Mouse (Mus musculus) WW6 (cell line): ENCODE measurements around the gene Zfand4.

Experiments
- DNase-seq: peaks from one replicate; pipeline ENCODE4 v3.0.0-alpha.2; 2013; ENCODE audit warnings: low read depth, low spot score

Gene Zfand4

DNA sequence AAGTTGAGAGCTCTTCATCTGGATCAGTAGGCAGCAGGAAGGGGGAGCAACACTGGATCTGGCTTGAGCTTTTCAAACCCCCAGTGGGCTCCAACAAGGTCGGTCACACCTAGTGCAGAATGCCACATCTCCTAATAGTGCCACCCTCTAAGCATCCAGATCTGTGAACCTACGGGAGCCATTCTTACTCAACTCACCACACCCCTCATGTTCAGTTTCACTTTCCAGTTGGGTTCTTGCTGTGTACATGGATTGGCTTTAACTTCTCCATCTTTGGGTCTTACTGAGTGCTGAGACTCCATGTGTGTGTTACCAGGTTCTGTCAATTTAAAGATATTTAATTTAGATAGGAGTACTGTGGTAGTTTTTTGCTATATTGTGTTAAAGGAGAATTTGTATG, 47.4 kb downstream of the Zfand4 start:
- DNase-seq: no peak

- DNase-seq: no peak
Measured at GRCm38 (mm10) chr6:116319259-116319658, 55.2 kb downstream of the Zfand4 start.

GRCm38 (mm10) chr6:116326641-116327040, 62.6 kb downstream of the Zfand4 start:
- no peak for DNase-seq

GRCm38 (mm10) chr6:116331396-116331795, 67.4 kb downstream of the Zfand4 start:
- no peak for DNase-seq

- DNase-seq: no peak
Measured at GRCm38 (mm10) chr6:116337466-116337834, 73.4 kb downstream of the Zfand4 start.

DNA sequence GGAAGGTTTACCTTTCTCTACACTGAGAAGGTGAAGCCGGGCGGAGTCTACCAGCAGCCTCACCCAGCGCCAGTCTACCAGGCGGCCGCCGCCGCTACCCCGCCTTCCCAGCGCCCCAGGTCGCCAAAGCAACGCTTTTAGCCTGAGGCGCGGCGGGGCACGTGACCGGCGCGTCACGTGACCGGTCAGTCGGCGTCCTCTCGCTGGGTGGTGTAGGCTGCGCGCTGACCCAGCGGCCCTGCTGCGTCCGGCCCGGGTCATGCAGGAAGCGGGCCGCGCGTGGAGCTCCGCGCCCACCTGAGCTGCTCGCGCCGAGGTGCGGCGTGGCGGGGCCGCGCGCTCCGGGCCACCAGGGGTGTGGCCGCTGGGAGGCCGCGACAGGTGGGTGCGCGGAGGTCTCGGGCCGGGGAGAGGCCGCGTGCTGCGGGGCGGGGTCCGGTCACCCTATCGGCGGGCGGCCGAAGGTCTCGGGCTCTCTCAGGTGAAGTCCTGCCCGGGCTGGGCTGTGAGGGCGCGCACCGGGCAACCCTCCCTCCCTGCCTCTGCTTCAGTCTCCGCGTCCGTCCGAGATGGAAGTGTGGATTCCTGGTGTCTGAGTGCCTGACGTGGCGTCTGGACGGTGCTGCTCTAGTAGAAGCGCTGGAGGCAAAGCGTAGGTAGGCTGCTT, 73.9 kb downstream of the Zfand4 start, which contains the start of gene March8:
Gene March8 (plus strand): TSS at position 190 of the 667 bp plus-strand sequence.
- peak; percentile 86 for DNase-seq

- DNase-seq: no peak
Measured at GRCm38 (mm10) chr6:116338520-116338919, 74.5 kb downstream of the Zfand4 start.

DNA sequence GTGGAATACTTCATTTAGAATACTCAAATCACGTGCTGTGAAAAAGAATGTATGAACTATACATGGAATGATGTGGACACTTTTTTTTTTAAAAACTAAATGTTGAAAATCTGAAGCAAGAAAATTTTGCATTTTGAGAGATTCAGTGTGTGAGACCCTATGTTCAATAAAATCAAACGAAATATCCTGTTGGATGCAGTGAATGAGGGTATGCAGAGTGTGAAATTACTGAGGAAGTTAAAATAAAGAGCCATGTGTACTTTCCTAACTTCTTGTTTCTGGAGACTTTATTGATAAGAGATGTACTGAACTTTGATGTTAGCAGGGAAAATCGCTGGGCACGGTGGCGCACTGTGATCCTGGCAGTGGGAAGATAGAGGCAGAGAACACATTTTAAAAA, 75.1 kb downstream of the Zfand4 start:
- no peak for DNase-seq

GRCm38 (mm10) chr6:116340521-116340920, 76.5 kb downstream of the Zfand4 start:
- no peak for DNase-seq

DNA sequence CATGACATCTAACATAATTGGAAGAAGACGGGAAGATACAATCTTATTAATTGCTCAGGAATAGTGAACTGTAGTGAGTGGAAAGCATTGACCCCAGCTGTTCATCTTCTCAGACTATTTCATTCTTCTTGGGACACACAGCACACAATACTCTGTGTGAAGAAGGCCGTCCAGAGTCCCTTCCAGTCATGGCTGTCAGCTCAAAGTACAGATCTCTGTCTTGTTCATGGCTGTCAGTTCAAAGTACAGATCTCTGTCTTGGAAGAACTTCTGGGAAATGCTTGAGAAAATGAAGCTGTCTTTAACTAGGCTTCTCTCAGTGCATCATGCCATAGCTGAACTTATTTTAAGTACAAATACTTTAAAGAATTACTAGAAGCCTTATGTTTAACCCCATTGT, 83.9 kb downstream of the Zfand4 start:
- DNase-seq: no peak

GRCm38 (mm10) chr6:116349997-116350396, 86.0 kb downstream of the Zfand4 start:
- DNase-seq: no peak

DNA sequence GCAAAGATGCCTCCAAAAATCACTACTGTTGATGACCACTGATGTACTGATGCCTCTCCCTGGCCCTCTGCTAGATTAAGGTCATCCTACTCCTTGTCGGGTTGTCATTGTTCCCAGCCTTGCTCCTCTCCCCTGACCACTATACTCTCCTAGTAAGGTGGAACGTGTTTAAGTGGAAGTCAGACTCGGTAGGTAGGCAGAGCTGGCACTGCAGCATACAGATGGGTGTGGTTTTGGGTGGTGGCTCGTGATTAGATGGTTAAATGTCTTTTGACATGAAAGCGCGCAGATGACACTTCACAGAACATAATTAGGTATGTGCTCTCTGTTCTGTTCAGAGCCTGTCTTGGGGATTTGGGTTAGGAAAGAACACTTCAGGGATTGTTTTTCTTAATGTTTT, 86.6 kb downstream of the Zfand4 start:
- no peak for DNase-seq

- no peak for DNase-seq
Measured at GRCm38 (mm10) chr6:116351534-116351933, 87.5 kb downstream of the Zfand4 start.

GRCm38 (mm10) chr6:116353428-116353827, 89.4 kb downstream of the Zfand4 start:
- no peak for DNase-seq

DNA sequence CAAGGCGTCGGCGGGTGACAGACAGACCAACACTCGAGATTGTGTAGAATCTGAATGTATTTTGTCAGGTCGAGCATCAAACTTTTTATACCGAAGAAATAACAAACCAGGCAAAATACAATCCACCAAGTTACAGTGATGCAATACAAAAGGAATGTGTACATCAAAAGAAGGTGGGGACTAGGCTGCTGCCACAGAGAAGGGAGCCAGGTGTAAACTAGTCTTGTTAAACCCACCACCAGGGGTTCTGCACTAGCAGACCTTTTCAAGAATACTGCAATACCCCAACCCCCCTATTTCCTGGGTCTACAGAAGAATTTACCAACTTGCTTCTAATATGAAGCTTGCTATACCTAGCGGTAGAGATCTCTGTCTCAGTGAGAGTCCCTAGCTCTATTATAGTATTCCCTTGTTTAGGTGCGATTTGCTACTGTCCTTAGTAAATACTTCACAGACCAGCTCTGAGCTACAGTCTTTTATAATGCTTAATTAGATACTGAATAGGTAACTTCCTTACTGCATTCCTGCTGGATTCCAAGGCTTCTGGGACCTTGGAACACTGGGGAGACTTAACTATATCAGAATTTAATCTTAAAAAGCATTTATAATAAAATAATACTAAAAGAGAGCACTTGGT, 92.4 kb downstream of the Zfand4 start:
- DNase-seq: peak; percentile 26

DNA sequence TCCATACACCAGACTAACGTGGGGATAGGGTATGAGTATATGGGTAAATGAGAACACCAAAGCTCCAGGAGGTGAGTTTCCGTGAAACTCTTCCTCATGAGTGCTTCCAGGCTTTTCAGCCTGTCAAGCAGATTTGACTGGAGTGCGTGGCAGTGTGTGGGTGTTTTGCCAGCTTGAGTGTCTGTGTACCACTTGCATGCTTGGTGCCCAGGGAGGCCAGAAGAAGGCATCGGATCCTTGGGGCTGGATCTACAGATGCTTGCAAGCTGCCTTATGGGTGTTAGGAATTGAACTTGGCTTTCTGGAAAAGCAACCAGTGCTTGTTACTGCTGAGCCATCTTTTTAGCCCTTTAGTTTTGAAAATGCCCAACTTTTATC, 92.9 kb downstream of the Zfand4 start:
- DNase-seq: no peak

DNA sequence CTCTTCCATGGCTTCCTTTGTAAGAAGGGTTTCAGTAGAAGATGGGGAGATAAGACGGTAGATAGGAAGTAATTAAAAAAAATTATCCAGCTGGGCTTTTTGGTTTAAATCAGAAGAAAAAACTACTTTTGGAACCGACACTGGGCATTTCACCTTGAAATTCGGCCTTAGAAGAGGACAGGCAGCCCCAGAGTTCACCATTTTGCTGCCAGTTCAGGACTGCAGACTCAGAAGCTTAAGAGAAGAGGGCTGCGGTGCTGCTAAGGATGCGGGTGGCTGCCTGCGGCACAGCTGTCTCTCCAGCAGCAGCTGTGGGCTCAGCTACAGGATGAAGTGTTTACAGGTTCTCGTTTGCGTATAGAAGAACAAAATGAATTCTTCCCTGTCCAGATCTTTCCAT, 94.0 kb downstream of the Zfand4 start:
- DNase-seq: no peak

GRCm38 (mm10) chr6:116359256-116359655, 95.2 kb downstream of the Zfand4 start:
- no peak for DNase-seq

- DNase-seq: no peak
Measured at GRCm38 (mm10) chr6:116361463-116361862, 97.4 kb downstream of the Zfand4 start.

DNA sequence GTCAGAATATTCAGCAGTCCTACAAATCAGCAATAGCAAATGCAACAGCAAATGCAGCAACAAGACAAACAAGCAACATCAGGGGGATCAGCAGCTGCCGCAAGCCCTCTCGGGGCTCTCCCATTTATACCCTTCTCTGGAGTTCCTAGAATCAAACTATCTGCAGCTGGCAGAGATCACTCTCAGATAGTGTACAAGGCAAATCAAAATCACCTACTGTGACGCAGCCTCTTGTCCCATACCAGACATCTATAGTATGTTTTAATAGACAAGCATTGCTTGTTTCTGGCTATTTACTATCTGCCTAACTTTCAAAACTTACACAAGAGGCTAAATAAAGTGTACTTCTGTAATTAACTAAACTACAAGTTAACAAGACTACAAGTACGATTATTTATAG, 98.0 kb downstream of the Zfand4 start:
- DNase-seq: no peak

DNA sequence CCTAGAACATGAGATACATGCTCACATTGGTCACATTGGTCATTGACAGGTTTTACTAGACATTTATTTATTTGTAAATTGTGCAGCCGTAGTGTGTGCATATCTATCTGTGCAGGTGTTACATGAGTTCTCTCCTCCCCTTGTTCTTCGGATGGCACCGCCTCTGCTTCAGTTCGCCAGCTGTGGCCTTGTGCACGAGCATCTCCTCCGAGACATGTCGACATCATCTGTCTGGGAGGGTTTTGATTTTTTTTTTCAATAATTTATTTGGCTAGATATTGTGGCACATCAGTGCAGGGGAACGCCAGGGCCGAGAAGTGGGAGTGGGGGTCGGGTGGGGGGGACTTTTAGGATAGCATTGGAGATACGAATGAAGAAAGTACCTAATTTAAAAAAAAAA, 103.9 kb downstream of the Zfand4 start:
- DNase-seq: no peak

DNA sequence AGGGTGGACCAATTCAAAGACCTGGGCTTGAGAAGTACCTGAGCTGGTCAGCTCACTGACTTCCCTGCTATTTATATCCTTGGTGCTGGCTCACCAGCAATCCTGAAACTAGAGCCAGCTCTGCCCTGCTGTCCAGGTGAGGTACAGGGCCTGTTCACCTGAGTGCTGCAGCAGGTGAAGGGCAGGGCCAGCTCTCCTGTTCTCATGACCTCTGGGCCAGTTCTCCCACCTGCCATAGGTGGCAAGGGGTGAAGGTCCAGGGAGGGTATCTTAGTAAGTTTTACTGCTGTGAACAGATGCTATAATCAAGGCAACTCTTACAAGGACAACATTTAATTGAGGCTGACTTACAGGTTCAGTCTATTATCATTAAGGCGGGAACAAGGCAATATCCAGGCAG, 105.8 kb downstream of the Zfand4 start:
- no peak for DNase-seq

DNA sequence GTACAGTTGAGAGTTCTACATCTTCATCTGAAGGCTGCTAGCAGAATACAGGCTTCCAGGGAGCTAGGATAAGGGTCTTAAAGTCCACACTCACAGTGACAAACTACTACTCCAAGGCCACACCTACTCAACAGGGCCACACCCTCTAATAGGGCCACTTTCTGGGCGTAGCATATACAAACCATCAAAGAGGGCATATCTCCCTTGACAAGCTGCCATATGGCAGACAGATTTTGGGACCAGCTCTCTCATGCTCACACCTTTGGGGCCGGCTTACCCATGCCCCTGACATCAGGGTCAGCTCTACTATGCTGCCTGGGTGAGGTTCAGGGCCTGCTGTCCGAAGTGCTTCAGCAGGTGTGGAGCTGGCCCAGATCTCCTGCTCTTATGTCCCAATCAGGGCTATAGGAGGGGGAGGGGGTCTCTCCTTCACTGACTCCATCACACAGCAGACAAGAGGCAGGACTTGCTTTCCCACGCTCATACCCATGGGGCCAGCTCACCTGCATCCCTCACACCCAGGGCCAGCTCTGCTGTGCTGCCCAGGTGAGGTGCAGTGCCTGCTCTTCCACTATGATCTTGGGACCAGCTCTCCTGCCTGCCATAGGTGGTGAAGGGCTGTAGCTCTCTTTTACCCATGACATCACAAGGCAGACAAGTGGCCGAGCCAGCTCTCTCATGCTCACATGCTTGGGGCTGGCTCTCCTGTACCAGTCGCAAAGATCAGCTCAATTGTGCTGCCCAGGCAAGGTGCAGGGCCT, 106.4 kb downstream of the Zfand4 start:
- DNase-seq: no peak
